Mouse (Mus musculus): ENCODE measurements around the gene Pcgf5.

- no peak for TF ChIP-seq CTCF (IDR thresholded peaks at IDR 0.05; ENCODE audit: low read depth)
- no peak for TF ChIP-seq EP300 (IDR thresholded peaks at IDR 0.05; ENCODE audit: low read depth)
These were observed 61.8 kb downstream of the Pcgf5 start for GRCm38 (mm10) chr19:36409861-36410392.
